Mouse (Mus musculus) midbrain, embryonic 11.5 days (tissue): Measurements from ENCODE around the gene Map3k20. TPM values are rescaled to one million over a fixed set of nuclear protein-coding genes. Genes with fewer than 3 reads are reported as not detected.

ENCODE experiments used
- ATAC-seq: fragments of 200-750 bp; cut with Nextera tagmentation; 2 replicates; pipeline ENCODE4 v1.8.0; 2017; ENCODE audit warnings: moderate TSS enrichment, moderate library complexity; ENCODE audit not compliant: low FRiP score
- DNase-seq: peaks from one replicate; pipeline ENCODE4 v3.0.0; 2015; ENCODE audit warnings: low spot score; ENCODE audit errors: missing footprints
- H3K27ac ChIP-seq: fragments of 300-500 bp; sonication (generic); 2 replicates; pipeline ENCODE4 v1.5.1; 2014; ENCODE audit warnings: low read depth, low read length
- H3K27me3 ChIP-seq: fragments of 300-500 bp; sonication (generic); 2 replicates; pipeline ENCODE4 v1.6.1; 2014; ENCODE audit warnings: mild to moderate bottlenecking, low read length, moderate library complexity, mixed read lengths; ENCODE audit not compliant: control insufficient read depth, insufficient read depth
- H3K36me3 ChIP-seq: fragments of 300-500 bp; sonication (generic); 2 replicates; pipeline ENCODE4 v1.6.1; 2014; ENCODE audit warnings: mild to moderate bottlenecking, low read length, moderate library complexity, mixed read lengths; ENCODE audit not compliant: control insufficient read depth, insufficient read depth
- H3K4me1 ChIP-seq: fragments of 300-500 bp; sonication (generic); 2 replicates; pipeline ENCODE4 v1.6.1; 2014; ENCODE audit warnings: low read length; ENCODE audit not compliant: control insufficient read depth, insufficient read depth
- H3K4me2 ChIP-seq: fragments of 300-500 bp; sonication (generic); 2 replicates; pipeline ENCODE4 v1.6.1; 2014; ENCODE audit warnings: mild to moderate bottlenecking, moderate library complexity
- H3K4me3 ChIP-seq: fragments of 300-500 bp; sonication (generic); 2 replicates; pipeline ENCODE4 v1.5.1; 2014; ENCODE audit warnings: low read depth, low read length
- H3K9ac ChIP-seq: fragments of 300-500 bp; sonication (generic); 2 replicates; pipeline ENCODE4 v1.6.1; 2014; ENCODE audit warnings: low read length
- H3K9me3 ChIP-seq: fragments of 300-500 bp; sonication (generic); 2 replicates; pipeline ENCODE4 v1.6.1; 2016; ENCODE audit warnings: low read length; ENCODE audit not compliant: control insufficient read depth
- WGBS: fragments of 180-500 bp; shearing (Covaris S2); extraction: QIAGEN DNeasy Blood & Tissue Kit; methylation state at CpG from one replicate; pipeline ENCODE4 v1.1.7; 2014; 5-methylcytosine and 5-hydroxymethylcytosine counted together
- polyA plus RNA-seq: library from polyadenylated mRNA; unstranded; fragments of >200 nt; fragmentation: Nextera tagmentation; extraction: Ambion mirVana; gene quantifications from 2 replicates; pipeline ENCODE4 v1.2.1, GENCODE M21; 2014

Gene Map3k20
- polyA plus RNA-seq, 1 experiment from 2014 or later: 7.5 TPM

DNA sequence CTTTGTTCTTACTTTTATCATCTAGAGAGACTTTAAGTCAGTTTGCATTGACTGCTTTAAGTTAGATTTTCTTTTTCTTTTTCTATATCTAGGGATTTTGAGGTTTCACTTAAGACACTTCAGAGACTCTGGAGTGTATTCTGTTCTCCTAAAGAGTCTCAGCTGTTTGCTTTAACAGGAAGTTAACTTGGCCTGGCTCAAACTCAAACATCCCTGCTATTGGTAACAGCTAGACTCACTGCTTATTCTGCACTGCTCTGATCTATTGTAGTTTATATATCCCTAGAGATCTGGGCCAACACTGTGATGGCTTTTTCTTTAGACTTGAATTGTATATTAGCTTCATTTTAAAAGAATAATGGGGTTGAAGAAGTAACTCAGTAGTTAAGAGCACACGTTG lies 182.2 kb downstream of the Map3k20 start:
- H3K4me1 ChIP-seq: no peaks in the 10 kb centered on the region
- no peak overlapping the region for H3K4me2 ChIP-seq
- no peak overlapping the region for H3K27ac ChIP-seq
- H3K36me3 ChIP-seq: no peaks in the 10 kb centered on the region
- no peak for DNase-seq
- ATAC-seq: no peak
- no peaks in the 10 kb centered on the region for H3K9me3 ChIP-seq
- no peak overlapping the region for H3K4me3 ChIP-seq
- no peak overlapping the region for H3K9ac ChIP-seq
- 77% methylated on average over 1 of the region's 1 CpGs for WGBS
- H3K27me3 ChIP-seq: no peaks in the 10 kb centered on the region; the same call in 1 of the 2 replicates

DNA sequence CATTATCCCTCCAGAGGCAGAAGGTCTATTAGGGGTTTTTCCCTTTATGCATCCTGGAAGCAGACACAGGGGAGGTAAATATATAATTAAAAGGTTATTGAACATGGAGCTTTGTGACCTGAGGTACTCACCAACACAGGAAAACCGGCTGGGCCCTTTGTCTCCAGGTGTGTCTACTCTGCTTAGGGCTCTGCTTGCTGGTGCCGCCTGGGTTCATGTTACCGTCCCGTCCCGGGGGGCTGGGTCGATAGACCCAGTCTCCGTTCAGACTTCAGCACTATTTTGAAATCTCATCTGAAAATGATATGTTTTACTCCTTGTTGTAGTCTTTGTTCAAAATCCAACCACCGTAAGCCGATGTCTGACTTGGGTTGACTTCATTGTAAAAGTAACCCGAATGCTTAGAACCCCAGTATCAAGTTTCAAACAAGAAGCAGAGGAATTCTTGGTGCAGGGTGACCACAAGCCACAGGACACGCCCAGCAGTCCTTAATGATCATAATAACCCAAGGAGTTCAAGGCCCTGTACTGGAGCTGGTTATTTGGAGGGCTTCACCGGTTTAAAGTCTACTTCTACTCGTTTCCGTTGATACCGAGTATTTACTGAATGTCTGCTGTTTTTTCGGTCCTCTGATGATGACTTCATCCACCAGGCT lies 186.1 kb downstream of the Map3k20 start:
- ATAC-seq (no peak), DNase-seq (no peak)
- Histone ChIP-seq H3K27me3 (peaks cover 11% of the 10 kb centered on the region), H3K36me3 (no peaks in the 10 kb centered on the region), H3K9me3 (no peaks in the 10 kb centered on the region), H3K27ac (no peak overlapping the region), H3K4me1 (peaks cover 10% of the 10 kb centered on the region), H3K4me2 (no peak overlapping the region), H3K9ac (no peak overlapping the region), H3K4me3 (no peak overlapping the region)
- 79% methylated on average over 16 of the region's 16 CpGs for WGBS

DNA sequence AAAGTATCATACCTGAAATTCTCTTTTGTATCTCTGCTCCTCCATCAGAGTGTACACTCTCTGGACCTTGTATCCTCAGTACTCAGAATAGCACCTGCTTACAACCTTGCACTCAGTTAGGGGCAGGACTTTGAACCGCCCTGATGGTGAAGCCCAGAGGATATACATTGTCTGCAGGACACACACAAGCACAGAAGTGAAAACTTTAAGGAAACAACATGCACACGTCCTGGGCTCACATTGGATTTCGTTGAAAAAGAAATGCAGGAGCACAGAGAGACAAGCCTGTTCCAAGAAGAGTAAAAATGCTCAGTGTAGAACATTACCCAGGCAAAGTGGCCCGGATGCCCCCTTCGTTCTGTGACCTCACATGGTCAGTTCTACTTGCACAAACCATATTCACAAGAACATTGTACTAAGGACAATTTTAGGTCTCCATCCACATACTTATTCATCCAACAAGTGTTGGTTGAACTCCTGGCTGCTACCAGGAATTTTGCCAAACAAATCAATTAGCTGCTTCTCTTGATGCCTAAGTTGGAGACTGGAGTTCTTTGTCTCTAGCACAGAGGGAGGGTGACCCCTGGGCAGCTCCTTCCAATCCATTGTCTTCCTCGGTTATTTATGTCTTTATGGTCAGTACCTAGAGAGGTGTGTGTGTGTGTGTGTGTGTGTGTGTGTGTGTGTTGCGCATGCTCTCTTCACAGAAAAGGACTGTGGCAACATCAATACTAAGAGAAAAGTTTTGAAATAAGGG lies 189.3 kb downstream of the Map3k20 start:
- Histone ChIP-seq H3K9me3 (no peaks in the 10 kb centered on the region), H3K4me3 (no peak overlapping the region), H3K36me3 (peaks cover 2% of the 10 kb centered on the region; the same call in 1 of the 2 replicates), H3K27me3 (peaks cover 11% of the 10 kb centered on the region), H3K9ac (peak overlapping the region; percentile 79; the same call in 1 of the 2 replicates), H3K4me1 (peaks cover 28% of the 10 kb centered on the region), H3K27ac (no peak overlapping the region), H3K4me2 (peak overlapping the region; percentile 6; the same call in 1 of the 2 replicates)
- ATAC-seq: no peak
- DNase-seq: peak; percentile 92
- WGBS: 24% methylated on average over 7 of the region's 7 CpGs

DNA sequence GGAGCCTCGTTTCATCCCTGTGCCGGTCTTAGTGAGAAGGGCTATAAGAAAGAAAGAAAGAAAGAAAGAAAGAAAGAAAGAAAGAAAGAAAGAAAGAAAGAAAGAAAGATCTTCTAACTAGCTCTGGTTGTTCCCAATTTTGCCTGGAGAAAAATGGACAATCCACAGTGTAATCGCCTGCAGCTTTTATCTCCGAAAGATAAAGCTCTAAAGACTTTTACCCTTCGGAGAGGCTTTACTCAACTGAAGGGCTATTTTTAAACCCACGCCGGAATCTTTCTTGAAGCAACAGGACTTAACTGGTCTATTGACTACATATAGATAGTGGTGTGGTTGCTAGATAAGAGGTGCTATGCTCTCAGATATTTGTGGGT lies 190.0 kb downstream of the Map3k20 start:
- peak overlapping the region; percentile 79 for H3K9ac ChIP-seq
- WGBS: under 1% methylated on average over 7 of the region's 7 CpGs
- H3K36me3 ChIP-seq: peaks cover 2% of the 10 kb centered on the region; the same call in 1 of the 2 replicates
- no peaks in the 10 kb centered on the region for H3K9me3 ChIP-seq
- ATAC-seq (no peak), DNase-seq (no peak)
- peaks cover 11% of the 10 kb centered on the region for H3K27me3 ChIP-seq
- no peak overlapping the region for H3K27ac ChIP-seq
- peak overlapping the region; percentile 86 for H3K4me3 ChIP-seq
- peak overlapping the region; percentile 77 for H3K4me2 ChIP-seq
- H3K4me1 ChIP-seq: peaks cover 28% of the 10 kb centered on the region

DNA sequence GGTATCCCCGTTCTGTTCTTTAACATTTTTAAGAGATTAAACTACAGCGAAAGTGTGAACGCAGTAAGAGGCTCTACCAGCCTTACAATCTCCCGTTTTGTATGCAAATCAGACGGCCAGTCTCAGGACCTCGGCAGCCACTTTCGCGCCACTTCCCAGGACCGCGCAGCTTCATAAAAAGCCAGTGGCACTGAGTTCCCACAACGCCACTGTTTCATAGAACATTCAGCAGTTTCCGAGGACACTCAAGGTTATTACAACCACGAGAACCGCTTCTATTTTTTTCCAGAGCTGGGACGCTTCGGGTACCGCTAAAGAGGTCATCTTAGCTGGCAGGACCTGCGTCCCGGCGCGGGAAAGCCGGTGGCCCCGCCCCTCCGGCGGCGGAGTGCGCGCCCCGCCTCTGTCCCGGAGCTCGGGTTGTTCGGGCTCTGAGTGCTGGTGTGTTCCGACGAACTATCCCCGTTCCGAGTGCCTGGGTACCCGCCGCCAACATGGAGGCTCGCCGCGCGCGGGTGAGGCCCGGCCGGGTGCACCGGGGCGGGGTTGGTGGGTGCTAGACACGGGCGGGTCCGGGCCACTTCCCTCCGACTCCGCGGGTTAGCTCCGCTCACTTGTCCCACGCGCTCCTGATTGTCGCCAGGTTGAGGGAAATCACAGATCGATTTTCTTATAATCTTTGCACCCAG lies 190.5 kb downstream of the Map3k20 start, which contains the start of gene Cdca7:
Cdca7 (plus strand) TSS at position 363 of the 689 bp plus-strand sequence.
- H3K36me3 ChIP-seq: peaks cover 2% of the 10 kb centered on the region; the same call in 1 of the 2 replicates
- under 1% methylated on average over 58 of the region's 58 CpGs for WGBS
- peak; percentile 88 for ATAC-seq
- H3K9ac ChIP-seq: peak within 1 kb of the TSS; percentile 79
- H3K4me1 ChIP-seq: peaks cover 28% of the 10 kb centered on the region
- peak within 1 kb of the TSS; percentile 86 for H3K4me3 ChIP-seq
- H3K9me3 ChIP-seq: no peaks in the 10 kb centered on the region
- peaks cover 11% of the 10 kb centered on the region for H3K27me3 ChIP-seq
- DNase-seq: peak; percentile 99
- peak within 1 kb of the TSS; percentile 77 for H3K4me2 ChIP-seq
- H3K27ac ChIP-seq: peak within 1 kb of the TSS; percentile 62

- H3K27me3 ChIP-seq: peaks cover 11% of the 10 kb centered on the region
- H3K36me3 ChIP-seq: peaks cover 2% of the 10 kb centered on the region; the same call in 1 of the 2 replicates
- H3K9ac ChIP-seq: peak overlapping the region; percentile 79
- under 1% methylated on average over 53 of the region's 53 CpGs for WGBS
- H3K27ac ChIP-seq: peak overlapping the region; percentile 62
- peak; percentile 96 for DNase-seq
- peak overlapping the region; percentile 86 for H3K4me3 ChIP-seq
- peaks cover 28% of the 10 kb centered on the region for H3K4me1 ChIP-seq
- H3K9me3 ChIP-seq: no peaks in the 10 kb centered on the region
- ATAC-seq: peak; percentile 67
- H3K4me2 ChIP-seq: peak overlapping the region; percentile 77
These were observed 191.2 kb downstream of the Map3k20 start for GRCm38 (mm10) chr2:72476486-72477211.

DNA sequence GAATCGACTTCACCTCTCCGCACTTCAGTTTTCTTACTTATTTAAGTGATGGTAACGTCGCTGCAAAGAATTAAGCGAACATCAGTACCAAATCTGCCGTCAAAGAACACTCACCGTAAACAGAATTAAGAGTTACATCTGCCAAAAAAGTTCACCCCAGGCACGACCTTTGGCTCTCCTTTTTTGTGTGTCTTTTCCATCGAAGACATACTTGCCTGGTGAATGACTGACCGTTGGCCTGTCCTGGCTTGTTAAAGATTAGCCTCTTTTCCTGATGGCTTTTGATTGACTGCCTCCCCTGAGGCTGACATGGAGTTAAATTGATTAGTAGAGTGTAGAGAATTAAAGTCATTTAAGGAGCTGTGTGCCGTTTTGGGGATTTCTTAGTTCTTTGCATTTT lies 191.8 kb downstream of the Map3k20 start:
- H3K27ac ChIP-seq: no peak overlapping the region
- peaks cover 7% of the 10 kb centered on the region; the same call in 1 of the 2 replicates for H3K36me3 ChIP-seq
- peak overlapping the region; percentile 86 for H3K4me3 ChIP-seq
- H3K9me3 ChIP-seq: no peaks in the 10 kb centered on the region
- H3K4me2 ChIP-seq: peak overlapping the region; percentile 77
- peaks cover 11% of the 10 kb centered on the region for H3K27me3 ChIP-seq
- peak overlapping the region; percentile 79 for H3K9ac ChIP-seq
- H3K4me1 ChIP-seq: peaks cover 28% of the 10 kb centered on the region
- ATAC-seq: no peak
- peak; percentile 86 for DNase-seq
- WGBS: 2% methylated on average over 11 of the region's 11 CpGs

- Histone ChIP-seq H3K4me1 (peaks cover 28% of the 10 kb centered on the region), H3K9me3 (no peaks in the 10 kb centered on the region), H3K9ac (no peak overlapping the region), H3K27ac (no peak overlapping the region), H3K4me3 (no peak overlapping the region; the same call in 1 of the 2 replicates), H3K27me3 (peaks cover 11% of the 10 kb centered on the region), H3K36me3 (peaks cover 11% of the 10 kb centered on the region; the same call in 1 of the 2 replicates), H3K4me2 (peak overlapping the region; percentile 77)
- ATAC-seq (no peak), DNase-seq (peak; percentile 72)
- WGBS: 79% methylated on average over 4 of the region's 4 CpGs
These were observed 192.7 kb downstream of the Map3k20 start for GRCm38 (mm10) chr2:72478176-72478575.
